Mouse (Mus musculus): ENCODE data around the gene Dhx35.

DNA sequence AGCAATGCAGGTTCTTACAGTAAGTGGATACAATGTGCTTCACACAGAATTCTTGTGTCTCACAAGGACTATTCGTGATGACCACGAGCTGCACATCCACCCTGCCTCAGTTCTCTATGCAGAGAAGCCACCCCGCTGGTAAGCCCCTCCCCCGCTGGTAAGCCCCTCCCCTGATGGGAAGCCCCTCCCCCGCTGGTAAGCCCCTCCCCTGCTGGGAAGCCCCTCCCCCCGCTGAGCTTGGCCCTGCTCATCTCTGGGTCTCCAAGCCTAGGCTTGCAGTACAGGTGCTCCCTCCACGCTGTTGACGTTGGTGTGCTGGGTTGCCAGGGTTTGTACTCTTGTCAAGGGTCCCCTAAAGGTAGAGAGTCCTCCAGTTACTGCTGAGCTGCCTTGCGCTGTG lies 54.8 kb downstream of the Dhx35 start:
- TF ChIP-seq POLR2A (IDR thresholded peaks at IDR 0.05; ENCODE audit: insufficient read depth, low read depth, low read length) (no peak), EP300 (IDR thresholded peaks at IDR 0.05; ENCODE audit: insufficient read depth, low read depth, low read length) (no peak)

Data from heart, adult 2 months (tissue).